Mouse (Mus musculus): Measurements from ENCODE around the gene Rmi2. TPM values are rescaled to one million over a fixed set of nuclear protein-coding genes. Genes with fewer than 3 reads are reported as not detected.
"Not testable (repeated sequence)": the region's sequence is repeated elsewhere in the genome, so short reads cannot be mapped to it uniquely, and the experiment has no call there.

The Rmi2 gene
- total and polyA plus RNA-seq, 3 experiments: 2.8 to 8.0 TPM; not detected in 1

- no peaks in the 10 kb centered on the region for H3K4me1 ChIP-seq (ENCODE audit: control insufficient read depth in 1 of 2, insufficient read depth in 2 of 2, low read length in 2 of 2)
- H3K27ac ChIP-seq (ENCODE audit: control insufficient read depth, low read depth, low read length): no peak overlapping the region
- no peaks in the 10 kb centered on the region for H3K9me3 ChIP-seq (replicated peaks; ENCODE audit: insufficient read depth, low read length)
- no peaks in the 10 kb centered on the region for H3K36me3 ChIP-seq (ENCODE audit: control insufficient read depth in 1 of 2, insufficient read depth in 2 of 2, low read length in 2 of 2)
- no peaks in the 10 kb centered on the region for H3K27me3 ChIP-seq (ENCODE audit: control insufficient read depth in 1 of 2, insufficient read depth in 2 of 2, low read length in 2 of 2)
- no peak overlapping the region for H3K9ac ChIP-seq (ENCODE audit: control insufficient read depth, low read depth, low read length, poor library complexity, severe bottlenecking)
- no peak for DNase-seq (ENCODE audit: low read depth, low spot score)
- no peaks in the 10 kb centered on the region for H3K79me2 ChIP-seq (ENCODE audit: control insufficient read depth, insufficient read depth, low read length, poor library complexity)
- TF ChIP-seq CTCF (IDR thresholded peaks at IDR 0.05 in 2 of 3, conservative IDR thresholded peaks at IDR 0.05 in 1 of 3; ENCODE audit: control insufficient read depth in 1 of 3, insufficient read depth in 1 of 3, low read depth in 2 of 3, low read length in 3 of 3, poor library complexity in 1 of 3, severe bottlenecking in 1 of 3) (no peak), RAD21 (IDR thresholded peaks at IDR 0.05; ENCODE audit: low read depth, low read length) (no peak), SIN3A (IDR thresholded peaks at IDR 0.05; ENCODE audit: low read length) (no peak), ETS1 (IDR thresholded peaks at IDR 0.05; ENCODE audit: low read depth, low read length) (no peak), ZMIZ1 (IDR thresholded peaks at IDR 0.05; ENCODE audit: low read depth, low read length) (no peak), POLR2AphosphoS5 (IDR thresholded peaks at IDR 0.05; ENCODE audit: borderline replicate concordance, low read depth, low read length) (no peak), HCFC1 (IDR thresholded peaks at IDR 0.05; ENCODE audit: low read depth, low read length) (no peak), EP300 (IDR thresholded peaks at IDR 0.05; ENCODE audit: low read depth in 1 of 2, low read length in 2 of 2) (no peak), TCF12 (IDR thresholded peaks at IDR 0.05; ENCODE audit: low read depth, low read length) (no peak), NRF1 (IDR thresholded peaks at IDR 0.05; ENCODE audit: insufficient read depth, low read depth, low read length, poor library complexity, severe bottlenecking) (no peak)
- H3K4me3 ChIP-seq (ENCODE audit: control insufficient read depth in 1 of 2, insufficient read depth in 1 of 2, low read depth in 2 of 2, low read length in 2 of 2): no peak overlapping the region
Measured at GRCm38 (mm10) chr16:10849965-10850861, 15.4 kb downstream of the Rmi2 start.

- no peak overlapping the region for H3K9ac ChIP-seq (ENCODE audit: control insufficient read depth, low read depth, low read length, poor library complexity, severe bottlenecking)
- no peaks in the 10 kb centered on the region for H3K4me1 ChIP-seq (ENCODE audit: control insufficient read depth in 1 of 2, insufficient read depth in 2 of 2, low read length in 2 of 2)
- no peak for TF ChIP-seq HCFC1 (IDR thresholded peaks at IDR 0.05; ENCODE audit: low read depth, low read length)
- TF ChIP-seq EP300 (IDR thresholded peaks at IDR 0.05; ENCODE audit: low read depth in 1 of 2, low read length in 2 of 2): no peak
- TF ChIP-seq MXI1 (IDR thresholded peaks at IDR 0.05; ENCODE audit: low read depth, low read length): no peak
- no peak for TF ChIP-seq GABPA (IDR thresholded peaks at IDR 0.05; ENCODE audit: low read depth, low read length)
- no peak for TF ChIP-seq MEF2A (IDR thresholded peaks at IDR 0.05; ENCODE audit: extremely low read depth, insufficient replicate concordance, low read depth, low read length, poor library complexity, severe bottlenecking)
- TF ChIP-seq ZNF384 (IDR thresholded peaks at IDR 0.05; ENCODE audit: low read depth, low read length): no peak
- no peak for TF ChIP-seq USF1 (IDR thresholded peaks at IDR 0.05; ENCODE audit: low read depth, low read length)
- TF ChIP-seq MYB (IDR thresholded peaks at IDR 0.05; ENCODE audit: low read depth, low read length): no peak
- no peak for TF ChIP-seq SMC3 (IDR thresholded peaks at IDR 0.05; ENCODE audit: low read depth, low read length)
- TF ChIP-seq RCOR1 (IDR thresholded peaks at IDR 0.05; ENCODE audit: low read depth, low read length): no peak
- TF ChIP-seq SIN3A (IDR thresholded peaks at IDR 0.05; ENCODE audit: low read length): no peak
- no peak for TF ChIP-seq CHD2 (IDR thresholded peaks at IDR 0.05; ENCODE audit: low read length)
- no peak for TF ChIP-seq TBP (IDR thresholded peaks at IDR 0.05; ENCODE audit: low read depth, low read length)
- no peak for TF ChIP-seq GATA1 (IDR thresholded peaks at IDR 0.05; ENCODE audit: low read depth, low read length)
- TF ChIP-seq POLR2A (IDR thresholded peaks at IDR 0.05; ENCODE audit: control insufficient read depth in 1 of 2, insufficient read depth in 1 of 2, low read depth in 1 of 2, low read length in 2 of 2, poor library complexity in 1 of 2): no peak
- TF ChIP-seq TAL1 (IDR thresholded peaks at IDR 0.05; ENCODE audit: low read length): no peak
- no peak for TF ChIP-seq RAD21 (IDR thresholded peaks at IDR 0.05; ENCODE audit: low read depth, low read length)
- TF ChIP-seq MYC (IDR thresholded peaks at IDR 0.05; ENCODE audit: low read depth, low read length): no peak
- H3K27ac ChIP-seq (ENCODE audit: control insufficient read depth, low read depth, low read length): no peak overlapping the region
- no peak overlapping the region for H3K4me3 ChIP-seq (ENCODE audit: control insufficient read depth in 1 of 2, insufficient read depth in 1 of 2, low read depth in 2 of 2, low read length in 2 of 2)
- no peaks in the 10 kb centered on the region for H3K36me3 ChIP-seq (ENCODE audit: control insufficient read depth in 1 of 2, insufficient read depth in 2 of 2, low read length in 2 of 2)
- H3K9me3 ChIP-seq (replicated peaks; ENCODE audit: insufficient read depth, low read length): no peaks in the 10 kb centered on the region
- no peak for DNase-seq (ENCODE audit: low read depth, low spot score)
- no peaks in the 10 kb centered on the region for H3K27me3 ChIP-seq (ENCODE audit: control insufficient read depth in 1 of 2, insufficient read depth in 2 of 2, low read length in 2 of 2)
- no peaks in the 10 kb centered on the region for H3K79me2 ChIP-seq (ENCODE audit: control insufficient read depth, insufficient read depth, low read length, poor library complexity)
Measured at GRCm38 (mm10) chr16:10850905-10851304, 16.0 kb downstream of the Rmi2 start.

- not testable (repeated sequence) for H3K9ac ChIP-seq (ENCODE audit: control insufficient read depth, low read depth, low read length, poor library complexity, severe bottlenecking); DNase-seq (ENCODE audit: low read depth, low spot score); H3K9me3 ChIP-seq (replicated peaks; ENCODE audit: insufficient read depth, low read length); H3K27ac ChIP-seq (ENCODE audit: control insufficient read depth, low read depth, low read length); H3K79me2 ChIP-seq (ENCODE audit: control insufficient read depth, insufficient read depth, low read length, poor library complexity); H3K4me3 ChIP-seq (ENCODE audit: control insufficient read depth in 1 of 2, insufficient read depth in 1 of 2, low read depth in 2 of 2, low read length in 2 of 2); H3K27me3 ChIP-seq (ENCODE audit: control insufficient read depth in 1 of 2, insufficient read depth in 2 of 2, low read length in 2 of 2); H3K36me3 ChIP-seq (ENCODE audit: control insufficient read depth in 1 of 2, insufficient read depth in 2 of 2, low read length in 2 of 2); H3K4me1 ChIP-seq (ENCODE audit: control insufficient read depth in 1 of 2, insufficient read depth in 2 of 2, low read length in 2 of 2)
Measured at GRCm38 (mm10) chr16:10852216-10852615, 17.4 kb downstream of the Rmi2 start.
